Mouse (Mus musculus): ENCODE measurements at regions not wholly inside any gene's neighbourhood (a gene's known extent, or its start where the extent isn't known, plus 50 kb on each side); places are given as distances from the start of the nearest gene placed in this dataset.

- no peak for TF ChIP-seq CTCF (IDR thresholded peaks at IDR 0.05; ENCODE audit: low read depth)
- TF ChIP-seq EP300 (optimal IDR thresholded peaks at IDR 0.05), result no peak
These were observed 933.6 kb upstream of the Lcorl start for GRCm38 (mm10) chr5:46791051-46791450.

Data from stomach, postnatal 0 days (tissue).